Mouse (Mus musculus): ENCODE measurements at regions not wholly inside any gene's neighbourhood (a gene's known extent, or its start where the extent isn't known, plus 50 kb on each side); places are given as distances from the start of the nearest gene placed in this dataset.
A peak's percentile ranks its signal among the peaks of the same experiment; 100 is the strongest.

GRCm38 (mm10) chr1:186289117-186289516 lies 172.0 kb upstream of the Lyplal1 start:
- no peak overlapping the region for H3K4me2 ChIP-seq
- H3K4me3 ChIP-seq, result no peak overlapping the region
- no peak overlapping the region for H3K27ac ChIP-seq
- H3K9ac ChIP-seq, result no peak overlapping the region
- WGBS, result 66% methylated on average over 2 of the region's 2 CpGs
- no peaks in the 10 kb centered on the region for H3K9me3 ChIP-seq (replicated peaks)
- ATAC-seq (replicated peaks; ENCODE audit: insufficient number of reproducible peaks, insufficient read depth, low FRiP score, low read depth), result no peak
- H3K27me3 ChIP-seq, result no peaks in the 10 kb centered on the region
- no peaks in the 10 kb centered on the region for H3K4me1 ChIP-seq (replicated peaks)
- H3K36me3 ChIP-seq, result no peaks in the 10 kb centered on the region

- Histone ChIP-seq H3K4me2 (no peak overlapping the region), H3K9ac (no peak overlapping the region), H3K36me3 (no peaks in the 10 kb centered on the region), H3K4me3 (no peak overlapping the region), H3K9me3 (replicated peaks) (no peaks in the 10 kb centered on the region), H3K4me1 (replicated peaks) (no peaks in the 10 kb centered on the region), H3K27me3 (no peaks in the 10 kb centered on the region), H3K27ac (no peak overlapping the region)
- ATAC-seq (replicated peaks; ENCODE audit: insufficient number of reproducible peaks, insufficient read depth, low FRiP score, low read depth), result no peak
- 81% methylated on average over 8 of the region's 8 CpGs for WGBS
These were observed 170.7 kb upstream of the Lyplal1 start for GRCm38 (mm10) chr1:186287831-186288230.

GRCm38 (mm10) chr1:186286401-186286800 lies 169.3 kb upstream of the Lyplal1 start:
- Histone ChIP-seq H3K9me3 (replicated peaks) (no peaks in the 10 kb centered on the region), H3K27me3 (no peaks in the 10 kb centered on the region), H3K9ac (no peak overlapping the region), H3K27ac (no peak overlapping the region), H3K4me1 (replicated peaks) (no peaks in the 10 kb centered on the region), H3K36me3 (no peaks in the 10 kb centered on the region), H3K4me2 (no peak overlapping the region), H3K4me3 (no peak overlapping the region)
- ATAC-seq (replicated peaks; ENCODE audit: insufficient number of reproducible peaks, insufficient read depth, low FRiP score, low read depth), result no peak
- 77% methylated on average over 4 of the region's 4 CpGs for WGBS

- no peak overlapping the region for H3K4me2 ChIP-seq
- ATAC-seq (replicated peaks; ENCODE audit: insufficient number of reproducible peaks, insufficient read depth, low FRiP score, low read depth), result no peak
These were observed 161.0 kb upstream of the Lyplal1 start for GRCm38 (mm10) chr1:186277981-186278634.

GRCm38 (mm10) chr1:186271436-186271835 lies 154.3 kb upstream of the Lyplal1 start:
- no peak overlapping the region for H3K4me2 ChIP-seq
- no peak overlapping the region for H3K27ac ChIP-seq
- H3K4me3 ChIP-seq, result no peak overlapping the region
- WGBS, result 83% methylated on average over 2 of the region's 2 CpGs
- H3K27me3 ChIP-seq, result no peaks in the 10 kb centered on the region
- no peak for ATAC-seq (replicated peaks; ENCODE audit: insufficient number of reproducible peaks, insufficient read depth, low FRiP score, low read depth)
- no peaks in the 10 kb centered on the region for H3K36me3 ChIP-seq
- H3K4me1 ChIP-seq (replicated peaks), result 0 out of 2 replicates have a peak, but pooled peaks cover 2% of the 10 kb centered on the region
- no peaks in the 10 kb centered on the region for H3K9me3 ChIP-seq (replicated peaks)
- H3K9ac ChIP-seq, result no peak overlapping the region

More at GRCm38 (mm10) chr1:186277981-186278634, 161.0 kb upstream of the Lyplal1 start:
- 75% methylated on average over 11 of the region's 11 CpGs for WGBS
- Histone ChIP-seq H3K9me3 (replicated peaks) (no peaks in the 10 kb centered on the region), H3K4me1 (replicated peaks) (no peaks in the 10 kb centered on the region), H3K27ac (no peak overlapping the region), H3K4me3 (no peak overlapping the region), H3K9ac (no peak overlapping the region), H3K36me3 (no peaks in the 10 kb centered on the region), H3K27me3 (no peaks in the 10 kb centered on the region)

- no peak for ATAC-seq (replicated peaks; ENCODE audit: insufficient number of reproducible peaks, insufficient read depth, low FRiP score, low read depth)
- WGBS, result 77% methylated on average over 2 of the region's 2 CpGs
- Histone ChIP-seq H3K27me3 (no peaks in the 10 kb centered on the region), H3K27ac (no peak overlapping the region), H3K9ac (no peak overlapping the region), H3K4me3 (no peak overlapping the region), H3K9me3 (replicated peaks) (no peaks in the 10 kb centered on the region), H3K36me3 (no peaks in the 10 kb centered on the region), H3K4me2 (no peak overlapping the region), H3K4me1 (replicated peaks) (peaks cover 8% of the 10 kb centered on the region; the same call in 1 of the 2 replicates)
These were observed 150.2 kb upstream of the Lyplal1 start for GRCm38 (mm10) chr1:186267317-186267716.

GRCm38 (mm10) chr1:186264639-186265038 lies 147.5 kb upstream of the Lyplal1 start:
- Histone ChIP-seq H3K36me3 (no peaks in the 10 kb centered on the region), H3K27ac (peak overlapping the region; percentile 56), H3K9ac (no peak overlapping the region), H3K4me3 (no peak overlapping the region), H3K4me2 (no peak overlapping the region), H3K4me1 (replicated peaks) (peaks cover 17% of the 10 kb centered on the region), H3K27me3 (no peaks in the 10 kb centered on the region), H3K9me3 (replicated peaks) (no peaks in the 10 kb centered on the region)
- WGBS, result 21% methylated on average over 3 of the region's 3 CpGs
- no peak for ATAC-seq (replicated peaks; ENCODE audit: insufficient number of reproducible peaks, insufficient read depth, low FRiP score, low read depth)

GRCm38 (mm10) chr1:186263955-186264354 lies 146.8 kb upstream of the Lyplal1 start:
- Histone ChIP-seq H3K36me3 (no peaks in the 10 kb centered on the region), H3K27ac (peak overlapping the region; percentile 44; the same call in 1 of the 2 replicates), H3K9ac (no peak overlapping the region), H3K4me1 (replicated peaks) (peaks cover 17% of the 10 kb centered on the region), H3K4me2 (no peak overlapping the region), H3K9me3 (replicated peaks) (no peaks in the 10 kb centered on the region), H3K27me3 (no peaks in the 10 kb centered on the region), H3K4me3 (no peak overlapping the region)
- peak; percentile 38; the same call in 1 of the 2 replicates for ATAC-seq (replicated peaks; ENCODE audit: insufficient number of reproducible peaks, insufficient read depth, low FRiP score, low read depth)
- WGBS, result 56% methylated on average over 7 of the region's 7 CpGs

- H3K9ac ChIP-seq, result no peak overlapping the region
- 63% methylated on average over 3 of the region's 3 CpGs for WGBS
- H3K4me2 ChIP-seq, result no peak overlapping the region
- H3K36me3 ChIP-seq, result no peaks in the 10 kb centered on the region
- H3K27me3 ChIP-seq, result no peaks in the 10 kb centered on the region
- ATAC-seq (replicated peaks; ENCODE audit: insufficient number of reproducible peaks, insufficient read depth, low FRiP score, low read depth), result no peak
- no peak overlapping the region for H3K4me3 ChIP-seq
- peaks cover 15% of the 10 kb centered on the region for H3K4me1 ChIP-seq (replicated peaks)
- no peaks in the 10 kb centered on the region for H3K9me3 ChIP-seq (replicated peaks)
- H3K27ac ChIP-seq, result no peak overlapping the region; the same call in 1 of the 2 replicates
These were observed 146.1 kb upstream of the Lyplal1 start for GRCm38 (mm10) chr1:186263196-186263595.

- 73% methylated on average over 6 of the region's 6 CpGs for WGBS
- Histone ChIP-seq H3K4me1 (replicated peaks) (peaks cover 15% of the 10 kb centered on the region), H3K36me3 (no peaks in the 10 kb centered on the region), H3K9me3 (replicated peaks) (no peaks in the 10 kb centered on the region), H3K4me2 (no peak overlapping the region), H3K27me3 (no peaks in the 10 kb centered on the region), H3K27ac (peak overlapping the region; percentile 69; the same call in 1 of the 2 replicates), H3K4me3 (no peak overlapping the region), H3K9ac (no peak overlapping the region)
- ATAC-seq (replicated peaks; ENCODE audit: insufficient number of reproducible peaks, insufficient read depth, low FRiP score, low read depth), result no peak
These were observed 144.9 kb upstream of the Lyplal1 start for GRCm38 (mm10) chr1:186262040-186262439.

- peaks cover 15% of the 10 kb centered on the region for H3K4me1 ChIP-seq (replicated peaks)
- H3K36me3 ChIP-seq, result no peaks in the 10 kb centered on the region
- peak; percentile 51 for ATAC-seq (replicated peaks; ENCODE audit: insufficient number of reproducible peaks, insufficient read depth, low FRiP score, low read depth)
- H3K27ac ChIP-seq, result peak overlapping the region; percentile 69
- 24% methylated on average over 4 of the region's 4 CpGs for WGBS
- H3K9ac ChIP-seq, result no peak overlapping the region
- no peak overlapping the region for H3K4me3 ChIP-seq
- H3K27me3 ChIP-seq, result no peaks in the 10 kb centered on the region
- H3K4me2 ChIP-seq, result no peak overlapping the region
- no peaks in the 10 kb centered on the region for H3K9me3 ChIP-seq (replicated peaks)
These were observed 144.3 kb upstream of the Lyplal1 start for GRCm38 (mm10) chr1:186261326-186261833.

GRCm38 (mm10) chr1:186257611-186258010 lies 140.5 kb upstream of the Lyplal1 start:
- peaks cover 9% of the 10 kb centered on the region; the same call in 1 of the 2 replicates for H3K4me1 ChIP-seq (replicated peaks)
- H3K9me3 ChIP-seq (replicated peaks), result no peaks in the 10 kb centered on the region
- H3K27me3 ChIP-seq, result no peaks in the 10 kb centered on the region
- no peak overlapping the region for H3K27ac ChIP-seq
- H3K36me3 ChIP-seq, result no peaks in the 10 kb centered on the region
- H3K4me2 ChIP-seq, result no peak overlapping the region
- no peak for ATAC-seq (replicated peaks; ENCODE audit: insufficient number of reproducible peaks, insufficient read depth, low FRiP score, low read depth)
- no peak overlapping the region for H3K9ac ChIP-seq
- 76% methylated on average over 1 of the region's 1 CpGs for WGBS
- H3K4me3 ChIP-seq, result no peak overlapping the region

Data from heart, embryonic 15.5 days (tissue).